Mouse (Mus musculus) G1E (cell line): ENCODE measurements around the gene Gm9803.

ENCODE experiments used
- CTCF ChIP-seq: IDR thresholded peaks from 2 replicates; pipeline ENCODE4 v1.5.1; 2012; ENCODE audit warnings: low read depth, low read length, inconsistent platforms, mixed read lengths
- GATA1 ChIP-seq: IDR thresholded peaks from 2 replicates; pipeline ENCODE4 v1.6.1; 2012; ENCODE audit warnings: borderline replicate concordance, low read length, inconsistent platforms, mixed read lengths
- GATA2 ChIP-seq: IDR thresholded peaks from 2 replicates; pipeline ENCODE4 v1.6.1; 2012; ENCODE audit warnings: low read depth, low read length, inconsistent platforms, borderline replicate concordance
- POLR2AphosphoS5 ChIP-seq: IDR thresholded peaks from 2 replicates; pipeline ENCODE4 v1.6.1; 2012; ENCODE audit warnings: low read depth, low read length, inconsistent platforms; ENCODE audit not compliant: insufficient replicate concordance
- TAL1 ChIP-seq: conservative IDR thresholded peaks from 2 replicates; pipeline ENCODE4 v1.6.1; 2012; ENCODE audit warnings: low read depth, low read length, inconsistent platforms, mixed read lengths

DNA sequence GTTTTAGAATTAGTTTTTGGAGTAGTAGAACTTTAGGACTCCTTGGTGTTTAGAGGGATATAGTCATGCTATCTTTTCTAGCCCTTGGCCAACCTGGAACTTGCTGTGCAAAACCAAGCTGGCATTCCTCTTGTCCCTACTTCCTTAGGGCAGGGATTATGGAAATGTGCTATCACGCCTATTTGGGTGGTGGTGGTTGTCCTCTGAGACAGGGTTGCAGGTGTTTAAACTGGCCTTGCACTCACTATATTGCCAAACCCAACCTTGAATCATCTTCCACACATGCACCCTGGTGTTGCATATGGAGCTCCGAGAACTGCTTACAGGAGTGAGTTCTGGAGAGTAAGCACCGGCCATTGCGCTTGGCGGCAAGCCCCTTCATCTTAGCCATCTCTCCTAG is 41.9 kb upstream of the Gm9803 start:
- TF ChIP-seq CTCF (no peak), POLR2AphosphoS5 (no peak), GATA1 (no peak), TAL1 (no peak), GATA2 (no peak)
